Mouse (Mus musculus): ENCODE measurements around the gene Rassf2. TPM values are rescaled to one million over a fixed set of nuclear protein-coding genes. Genes with fewer than 3 reads are reported as not detected.

The Rassf2 gene
- polyA plus RNA-seq, 2 experiments from 2014 or later: 59.8 to 83.1 TPM

DNA sequence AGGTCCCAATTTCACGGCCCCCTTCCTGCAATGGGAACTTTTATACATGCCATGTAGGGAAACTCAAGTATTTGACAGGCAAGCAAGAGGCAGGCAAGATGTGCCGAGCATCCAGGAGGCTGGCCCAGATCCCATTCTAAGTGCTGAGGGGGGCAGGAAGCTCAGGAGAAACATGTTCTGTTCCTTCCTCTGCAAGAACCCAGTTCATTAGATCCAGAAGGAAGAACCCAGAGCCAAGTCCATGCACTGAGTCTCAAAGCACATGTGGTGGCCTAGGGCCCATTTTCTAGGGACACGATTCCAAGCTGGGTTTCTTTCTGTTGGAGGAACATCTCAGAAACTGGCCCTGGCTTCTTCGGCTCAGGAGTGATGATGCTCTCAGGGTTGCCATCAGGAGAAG lies 24.6 kb downstream of the Rassf2 start:
- ATAC-seq: no peak

DNA sequence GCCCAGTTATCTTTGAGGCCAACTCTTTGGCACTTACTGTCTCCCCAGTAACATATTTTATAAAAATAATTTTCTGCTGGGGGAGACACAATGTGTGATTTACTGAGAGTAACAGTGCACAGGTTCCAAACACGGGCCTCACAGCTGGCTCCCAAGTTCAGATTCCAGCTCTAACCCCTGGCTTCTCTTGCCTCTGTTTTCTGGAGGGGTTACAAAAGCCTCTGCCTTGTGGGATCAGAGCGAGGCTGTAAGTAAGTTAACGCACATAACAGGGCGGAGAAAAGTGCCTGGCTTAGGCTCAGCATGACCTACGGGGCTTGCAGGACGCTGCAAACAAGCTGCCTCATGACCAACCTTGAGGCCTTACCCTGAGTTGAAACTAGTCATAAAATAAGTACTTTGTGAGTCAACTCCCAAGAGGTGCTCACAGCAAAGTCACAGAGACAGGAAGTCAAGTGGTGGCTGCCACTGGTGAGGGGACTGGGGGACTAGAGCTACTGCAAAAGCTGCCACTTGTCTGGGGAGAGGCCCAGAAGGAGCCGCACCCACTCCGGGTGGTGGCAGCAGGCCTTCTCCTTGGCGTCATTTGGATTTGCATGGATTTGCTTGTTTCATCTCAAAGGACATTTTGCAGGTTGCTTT lies 25.4 kb downstream of the Rassf2 start:
- peak; percentile 95 for ATAC-seq

DNA sequence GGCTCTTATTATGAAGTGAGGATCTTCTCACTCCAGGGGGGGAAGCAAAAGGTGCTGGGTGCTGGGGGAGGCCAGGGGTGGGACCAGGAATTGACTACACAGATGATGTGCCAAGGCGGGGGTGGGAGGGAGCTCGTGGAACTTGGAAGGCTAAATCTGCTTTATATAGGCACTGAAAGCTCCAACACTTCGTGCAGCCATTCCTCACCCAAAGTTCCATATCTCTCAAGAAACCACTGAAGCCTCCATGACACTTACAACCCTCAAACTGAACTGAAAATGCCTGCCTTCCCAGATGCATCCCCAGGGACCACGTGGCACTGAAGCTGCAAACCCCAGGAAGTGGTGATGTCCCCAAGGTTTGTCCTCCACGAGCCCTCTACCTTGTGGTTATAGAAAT lies 26.1 kb downstream of the Rassf2 start:
- ATAC-seq: no peak

DNA sequence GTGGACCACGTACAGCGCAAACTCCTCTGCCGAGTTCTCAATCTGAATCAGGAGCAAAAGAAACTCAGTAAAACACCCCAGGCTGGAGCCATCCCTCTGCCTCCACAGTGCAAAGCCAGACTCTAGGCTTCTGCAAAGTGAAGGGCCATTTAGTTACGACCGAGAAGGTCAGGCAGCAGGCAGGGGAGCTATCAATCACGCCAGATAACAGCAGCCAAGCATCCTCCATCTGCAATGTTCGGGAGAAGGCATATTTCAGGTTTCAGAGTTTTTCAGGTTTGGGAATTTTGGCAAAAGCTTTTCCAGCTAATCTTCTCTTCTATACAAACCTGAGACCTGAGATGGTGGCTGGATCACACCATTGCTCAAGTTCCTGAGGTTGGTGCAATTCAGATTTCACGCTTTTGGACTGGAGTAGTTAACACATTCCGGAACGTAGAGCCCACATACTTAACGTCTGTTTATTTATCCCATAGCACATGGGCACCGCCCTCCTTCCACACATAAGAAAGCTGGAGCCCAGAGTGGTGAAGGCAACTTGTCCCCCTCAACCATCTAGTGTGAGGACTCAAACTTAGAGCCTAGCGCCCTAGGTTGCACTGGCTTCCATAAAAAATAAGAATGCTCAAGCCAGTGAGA lies 28.2 kb downstream of the Rassf2 start:
- ATAC-seq: no peak

DNA sequence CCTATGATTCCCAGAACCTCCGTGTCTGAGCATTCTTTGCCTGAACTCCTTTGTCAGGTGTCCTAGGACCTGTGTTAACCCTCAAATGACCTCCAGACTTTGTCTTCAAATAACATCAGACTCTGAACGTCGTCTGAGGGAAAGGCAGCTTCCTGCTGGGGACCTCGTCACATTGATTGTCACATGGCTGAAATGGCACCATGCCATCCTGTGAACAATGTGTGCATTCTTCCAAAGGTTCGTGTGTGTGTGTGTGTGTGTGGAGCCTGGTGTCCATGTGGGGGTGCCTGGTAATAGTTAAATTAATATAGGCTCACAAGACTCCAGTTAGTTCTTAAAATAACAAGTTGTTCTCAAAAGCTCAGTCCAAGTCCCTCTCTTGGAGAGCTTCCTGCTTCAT lies 32.7 kb downstream of the Rassf2 start:
- ATAC-seq: no peak

DNA sequence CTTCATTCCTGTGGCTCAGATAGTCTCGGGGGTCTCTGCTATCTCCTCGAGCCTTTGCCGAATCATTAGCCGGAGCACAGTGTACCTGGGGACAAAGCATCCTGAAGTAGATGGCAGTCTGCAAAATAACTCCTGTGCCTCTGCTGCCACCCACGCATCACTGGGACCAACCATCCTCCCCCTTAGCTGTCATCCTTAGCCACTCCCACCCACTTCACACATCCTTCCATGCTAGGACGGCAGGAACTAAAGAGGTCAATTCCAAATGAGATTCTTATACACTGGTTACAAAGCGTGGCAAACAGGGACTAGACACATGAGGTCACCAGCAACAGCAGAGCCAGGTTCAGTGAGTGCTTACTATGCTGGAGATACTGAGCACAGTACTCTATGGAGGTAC lies 33.7 kb downstream of the Rassf2 start:
- no peak for ATAC-seq

DNA sequence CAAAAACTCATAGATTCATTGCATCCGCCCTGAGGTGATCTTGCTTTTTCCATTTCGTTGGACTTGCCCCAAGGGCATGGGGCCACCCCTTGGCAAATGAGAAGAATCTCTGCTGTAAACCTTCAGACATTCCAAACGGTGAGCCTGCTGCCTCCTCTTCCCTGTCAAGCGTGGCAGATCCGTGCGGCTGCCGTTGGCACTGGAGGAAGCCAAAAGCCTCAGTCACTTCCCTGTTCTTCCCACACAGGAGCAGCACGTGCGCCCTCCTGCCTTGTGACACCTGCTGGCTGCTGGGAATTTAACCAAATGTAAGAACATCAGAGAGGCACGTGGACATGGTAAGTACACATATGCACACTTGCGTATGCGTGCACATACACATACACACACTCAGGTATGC lies 34.3 kb downstream of the Rassf2 start:
- no peak for ATAC-seq

DNA sequence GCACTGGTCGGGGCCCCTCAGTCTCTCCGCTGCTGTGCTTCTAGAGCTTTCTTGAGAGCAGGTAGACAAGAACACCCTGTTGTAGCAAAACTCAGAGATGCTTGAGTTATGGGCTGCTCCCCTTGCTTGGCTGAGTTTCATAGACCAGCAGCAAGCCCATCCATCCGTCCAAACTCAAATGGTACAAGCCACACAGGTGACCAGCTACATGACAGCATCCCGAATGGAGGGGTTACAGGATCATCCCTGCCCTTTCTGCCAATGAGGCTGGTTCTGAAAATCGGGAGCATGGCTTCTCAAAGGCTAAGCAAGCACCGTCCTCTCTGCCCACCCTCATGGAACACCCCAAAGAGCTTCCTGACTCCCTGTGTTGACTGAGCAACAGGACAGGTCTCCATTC lies 35.1 kb downstream of the Rassf2 start:
- no peak for ATAC-seq

DNA sequence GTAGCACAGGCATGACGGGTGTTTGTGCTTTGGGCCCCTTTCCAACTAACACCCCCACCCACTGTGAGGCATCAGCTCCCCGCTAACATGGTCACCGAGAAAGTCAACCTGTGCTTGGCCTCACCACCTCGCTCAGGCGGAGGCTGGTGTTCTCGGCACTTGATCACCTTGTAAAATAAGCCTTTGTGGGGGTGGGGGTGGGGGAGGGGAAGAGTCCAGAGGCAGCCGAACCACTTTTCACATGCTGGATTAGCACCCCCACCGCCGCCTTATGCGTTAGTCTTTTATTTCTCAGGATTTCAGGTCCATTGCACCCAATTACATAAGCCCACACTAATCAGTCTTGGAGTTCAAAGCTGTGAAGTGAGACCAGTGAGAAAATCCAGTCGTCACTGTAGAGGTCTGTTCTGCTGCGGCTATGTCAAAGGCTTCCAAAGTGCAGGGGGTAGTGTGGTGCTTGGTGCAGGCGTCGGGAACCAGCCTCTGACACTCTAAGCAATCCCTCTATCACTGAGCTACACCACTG lies 36.4 kb downstream of the Rassf2 start:
- no peak for ATAC-seq

DNA sequence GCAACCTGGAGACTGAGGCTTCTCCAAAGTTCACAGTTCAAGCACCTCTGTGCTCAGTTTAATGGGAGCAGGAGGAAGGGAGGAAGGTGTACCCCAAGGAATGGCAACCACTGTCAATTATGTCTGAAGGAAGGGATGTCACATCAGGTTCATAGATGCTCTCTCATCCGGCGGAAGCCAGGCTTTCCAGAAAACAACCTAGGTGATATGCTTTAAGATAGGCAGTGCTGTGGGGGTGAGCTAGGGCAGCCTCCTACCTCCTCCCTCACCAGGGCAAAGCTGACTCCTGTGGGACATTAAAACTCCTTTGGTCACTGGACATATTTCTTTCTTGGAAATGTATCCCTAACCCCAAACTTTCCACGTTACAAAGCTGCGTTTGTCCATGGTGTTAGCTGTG lies 36.9 kb downstream of the Rassf2 start:
- peak; percentile 58 for ATAC-seq

DNA sequence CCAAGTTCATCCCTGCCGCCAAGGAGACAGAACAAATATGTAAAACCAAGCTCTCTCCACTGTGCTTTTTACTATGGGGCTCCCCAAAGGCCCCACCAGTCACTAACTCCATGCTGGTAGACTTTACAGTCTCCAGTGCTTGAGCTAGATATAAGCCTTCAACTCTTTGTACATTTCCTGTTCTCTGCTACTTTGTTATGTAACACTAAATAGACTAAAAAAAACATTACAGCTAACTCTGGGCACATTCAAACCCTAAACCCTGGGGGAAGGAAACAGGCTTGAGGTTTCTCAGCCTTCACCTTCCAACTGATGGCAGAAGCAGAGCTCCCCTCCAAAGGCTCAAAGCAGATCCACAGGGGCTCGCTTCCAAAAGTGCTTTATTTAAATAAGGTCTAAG lies 37.6 kb downstream of the Rassf2 start:
- ATAC-seq: peak; percentile 26

DNA sequence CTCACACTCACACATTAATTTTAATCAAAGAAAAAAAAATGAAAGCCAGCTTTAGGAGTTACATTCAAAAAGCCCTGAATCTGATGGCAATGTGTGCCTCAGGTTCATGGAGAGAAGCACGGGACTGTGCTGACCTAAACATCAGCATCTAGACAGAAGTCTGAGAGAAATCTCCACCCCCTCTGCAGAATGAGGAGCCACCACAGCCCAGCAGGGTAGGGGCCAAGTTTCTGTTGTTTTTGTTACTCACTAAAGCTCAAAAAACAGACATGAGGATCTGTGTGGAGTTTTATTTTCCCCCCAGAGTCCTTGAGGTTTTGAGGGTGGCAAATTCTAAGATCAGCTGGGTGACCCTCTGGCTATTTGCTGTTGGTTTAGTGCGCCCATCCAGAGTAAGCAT lies 41.5 kb downstream of the Rassf2 start:
- ATAC-seq: no peak

DNA sequence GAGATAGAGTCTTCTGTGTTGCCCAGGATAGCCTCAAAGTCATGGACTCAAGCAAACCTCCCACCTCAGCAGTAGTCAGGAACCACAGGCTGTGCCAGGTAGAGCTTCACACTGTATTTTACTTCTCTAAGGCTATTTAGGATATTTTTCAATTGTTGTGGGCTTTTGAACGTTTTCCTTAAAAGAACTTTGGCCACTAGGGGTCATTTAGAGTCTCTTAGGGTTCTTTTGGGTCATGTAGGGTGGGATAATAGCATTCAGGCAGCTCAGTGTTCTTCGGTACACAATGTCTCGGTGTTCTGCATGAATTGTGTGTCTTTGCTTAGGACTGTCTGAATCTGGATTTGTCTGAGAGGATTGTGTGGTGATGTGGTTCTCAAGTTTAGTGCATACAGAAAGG lies 42.1 kb downstream of the Rassf2 start:
- ATAC-seq: no peak

DNA sequence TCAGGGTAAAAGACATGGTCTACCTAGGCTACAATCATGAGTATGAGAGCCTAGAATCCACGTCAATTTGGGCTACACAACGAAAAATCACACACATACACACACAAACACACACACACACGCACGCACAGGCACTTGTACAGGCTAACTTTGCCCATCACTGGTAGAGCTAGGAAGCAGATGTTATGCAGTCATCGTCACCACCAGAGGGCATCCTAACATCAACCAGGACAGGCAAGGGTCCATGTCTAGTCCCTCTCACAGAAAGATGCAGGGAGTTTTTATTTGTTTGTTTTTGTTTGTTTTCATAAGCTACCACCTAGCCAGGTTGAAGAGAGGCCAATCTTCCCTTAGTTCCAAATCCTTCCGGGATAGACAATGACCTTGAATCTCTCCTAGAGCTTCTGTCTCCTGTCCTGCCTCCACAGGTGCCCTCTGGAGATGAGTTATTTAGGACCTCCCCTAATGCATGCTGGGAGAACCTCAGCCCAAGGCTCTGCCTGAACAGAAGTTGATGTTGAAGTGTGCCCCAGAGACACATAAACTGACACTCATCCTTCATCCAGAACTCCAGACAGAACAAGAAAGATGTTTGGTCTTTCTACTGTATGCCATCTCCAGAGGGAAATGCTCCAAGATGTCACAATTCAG lies 47.4 kb downstream of the Rassf2 start:
- ATAC-seq: peak; percentile 93

DNA sequence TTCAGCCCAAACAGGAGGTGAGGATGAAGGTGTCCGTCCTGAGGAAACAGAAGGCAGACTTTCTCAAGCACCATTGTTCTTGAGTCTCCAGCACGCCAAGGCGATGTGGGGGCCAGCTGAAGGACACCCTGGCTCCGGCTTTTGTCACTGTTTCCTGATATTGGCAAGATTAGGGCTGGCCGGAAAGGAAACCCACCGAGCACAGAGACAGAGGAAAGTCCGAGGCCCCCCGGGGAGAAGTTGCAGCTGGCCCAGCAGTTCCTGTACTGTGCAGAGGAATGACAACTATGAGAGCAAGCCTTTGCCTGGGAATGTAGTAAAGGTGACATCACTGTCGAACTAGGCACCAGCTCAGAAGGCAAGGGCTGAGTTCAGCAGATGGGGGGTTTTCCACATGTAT lies 49.2 kb downstream of the Rassf2 start:
- ATAC-seq: no peak

DNA sequence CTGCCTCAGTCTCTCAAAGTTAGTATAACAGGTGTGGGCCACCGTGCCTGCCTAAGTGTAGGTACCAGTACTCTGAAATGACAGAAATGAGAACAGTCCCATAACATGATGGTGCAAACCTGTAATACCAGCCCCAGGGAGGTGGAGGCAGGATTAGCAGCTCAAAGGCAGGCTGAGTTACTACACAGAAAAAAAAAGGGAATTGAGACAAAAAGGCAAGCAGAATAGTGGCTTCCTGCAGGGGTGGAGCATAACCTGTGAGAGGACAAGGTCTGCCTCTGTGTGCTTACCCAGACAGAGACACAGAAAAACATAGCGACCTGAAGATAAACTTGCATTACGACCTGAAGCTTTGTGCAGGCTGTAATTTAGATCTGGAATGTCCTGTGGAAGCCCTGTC lies 53.4 kb downstream of the Rassf2 start:
- no peak for ATAC-seq

DNA sequence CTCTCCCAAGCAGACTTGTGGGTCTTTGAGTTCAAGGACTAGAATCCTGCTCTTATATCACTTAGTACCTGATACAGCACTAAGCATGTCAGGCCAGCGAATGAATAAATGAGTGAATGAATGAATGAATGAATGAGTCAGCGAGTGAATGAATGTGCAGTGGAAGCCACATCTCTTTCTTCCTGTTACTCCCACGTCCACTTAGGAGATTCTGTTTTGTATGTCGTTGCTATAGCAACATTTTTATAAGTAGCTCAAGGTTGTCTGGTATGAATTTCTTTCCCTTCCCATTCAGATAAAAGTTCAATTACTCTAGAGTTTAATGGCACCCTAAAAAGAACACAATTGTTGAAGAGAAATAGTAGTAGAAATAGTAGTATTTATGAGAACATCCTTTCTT lies 59.0 kb downstream of the Rassf2 start:
- no peak for ATAC-seq

DNA sequence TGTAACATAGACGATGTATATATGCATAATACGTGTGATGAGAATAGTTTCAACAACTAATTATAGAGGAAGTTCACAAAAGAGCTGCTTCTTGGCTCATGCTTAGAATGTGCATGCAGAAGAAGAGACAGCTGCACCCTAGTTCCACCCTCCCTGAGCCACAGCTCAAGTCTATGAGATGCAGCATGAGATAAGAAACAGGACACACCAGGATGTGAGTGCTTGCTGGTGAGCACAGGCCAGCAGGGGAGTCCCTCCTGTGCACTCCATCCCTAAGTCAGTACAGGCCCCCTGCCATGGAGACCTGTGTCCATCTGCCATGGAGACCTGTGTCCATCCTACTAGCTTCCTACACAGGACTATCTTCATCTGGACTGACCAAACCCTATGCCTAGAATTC lies 59.5 kb downstream of the Rassf2 start:
- no peak for ATAC-seq

DNA sequence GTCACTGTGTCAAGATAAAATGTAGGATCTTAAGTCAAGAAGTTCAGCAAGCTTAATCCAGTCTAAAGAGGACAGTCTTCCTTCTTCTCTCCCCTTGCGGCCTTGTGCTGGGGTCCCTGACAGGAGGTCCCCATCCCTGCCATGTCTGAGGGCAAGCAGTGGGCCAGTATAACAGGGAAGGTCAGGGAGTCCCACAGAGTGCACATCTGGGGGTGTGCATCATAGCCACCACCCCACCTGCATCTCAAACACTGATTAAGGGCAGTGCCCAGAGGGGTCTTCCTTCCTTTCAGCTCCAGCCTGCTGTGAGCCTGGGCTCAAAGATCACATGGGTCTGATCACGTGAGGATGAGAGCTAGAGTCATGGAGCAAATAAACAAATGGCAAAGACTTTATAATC lies 68.4 kb downstream of the Rassf2 start:
- ATAC-seq: no peak

DNA sequence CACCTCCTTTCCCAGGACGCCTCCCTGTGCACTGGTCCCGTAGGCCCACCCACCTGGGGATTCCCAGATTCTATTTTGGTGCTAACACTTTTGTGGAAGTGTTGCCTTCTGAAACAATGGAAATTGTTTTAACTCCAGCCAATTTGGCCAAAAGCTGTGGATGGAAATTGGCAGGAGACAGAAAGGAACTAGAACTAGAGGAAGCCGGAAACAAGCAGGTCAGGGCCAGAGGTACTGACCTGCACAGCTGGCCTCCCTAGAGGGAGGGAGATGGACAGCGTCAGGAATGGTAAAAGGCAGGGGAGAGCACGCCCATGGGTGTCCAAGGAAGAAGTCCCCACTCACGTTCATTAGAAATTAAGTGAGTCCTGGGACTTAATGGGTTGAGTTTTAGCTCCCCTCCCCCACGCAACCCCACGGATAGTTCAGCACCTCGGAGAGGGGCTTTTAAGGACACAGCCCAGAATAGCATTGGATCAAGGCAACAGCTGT lies 72.3 kb downstream of the Rassf2 start:
- ATAC-seq: no peak

DNA sequence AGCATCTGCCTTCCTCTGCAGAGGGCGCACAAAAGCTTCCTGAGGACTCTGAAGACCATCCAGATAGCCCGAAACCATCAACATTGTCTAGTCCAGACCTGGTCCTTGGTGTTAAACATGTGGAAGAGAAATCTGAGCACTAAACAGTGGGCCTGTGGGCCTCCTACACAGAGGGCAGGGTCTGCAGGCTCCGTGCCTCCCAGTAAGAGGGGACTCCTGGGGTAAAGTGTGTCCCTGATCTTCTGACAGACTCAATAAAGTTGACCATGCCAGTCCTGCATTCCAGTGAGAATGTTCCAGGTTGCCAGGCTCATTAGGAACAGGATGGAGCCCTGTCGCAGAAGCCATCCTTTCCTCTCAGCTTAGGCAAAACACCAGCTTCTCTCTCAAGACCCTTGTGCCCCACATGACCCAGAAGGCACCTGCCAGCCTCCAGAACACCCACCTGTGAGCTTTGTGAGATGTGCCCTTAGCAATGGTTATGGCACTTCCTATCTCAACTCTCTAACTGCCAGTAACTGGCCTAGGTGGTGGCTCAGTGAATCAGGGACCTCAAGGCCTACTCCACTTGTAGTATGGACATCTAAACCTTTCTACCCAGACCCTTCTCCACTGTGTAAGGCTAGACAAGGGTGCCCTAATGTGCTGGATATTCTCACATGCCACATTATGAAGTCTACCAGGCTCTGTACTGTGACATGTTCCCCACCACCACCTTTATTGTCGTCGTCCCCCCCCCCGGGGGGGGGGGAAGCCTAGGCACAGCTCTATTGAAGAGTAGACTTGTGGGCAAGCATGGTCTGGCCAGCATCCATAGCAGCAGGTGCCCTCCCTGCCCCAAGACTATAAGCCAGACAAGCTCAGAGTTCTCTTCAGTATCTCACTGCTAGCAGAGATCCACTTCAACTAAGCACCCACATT lies 73.5 kb downstream of the Rassf2 start:
- no peak for ATAC-seq

DNA sequence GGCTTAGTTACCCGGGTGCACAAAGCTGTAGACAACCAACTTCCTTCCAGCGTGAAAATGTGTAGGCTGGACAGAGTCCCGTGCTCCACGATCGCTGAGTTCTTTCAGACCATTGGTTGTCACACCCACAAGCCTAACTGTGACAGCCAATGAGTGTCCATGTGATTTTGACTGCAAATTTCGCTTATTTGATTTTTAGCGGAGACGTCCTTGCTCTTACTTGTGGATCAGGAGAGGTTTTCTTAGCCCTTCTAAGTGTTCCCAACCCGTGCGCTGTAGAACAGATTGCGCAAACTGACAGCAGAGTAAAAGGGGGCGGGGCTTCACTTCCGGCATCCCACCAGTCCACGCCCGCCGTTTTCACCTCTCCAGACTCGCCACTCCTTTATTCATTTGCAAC lies 74.8 kb downstream of the Rassf2 start:
- ATAC-seq: peak; percentile 58

DNA sequence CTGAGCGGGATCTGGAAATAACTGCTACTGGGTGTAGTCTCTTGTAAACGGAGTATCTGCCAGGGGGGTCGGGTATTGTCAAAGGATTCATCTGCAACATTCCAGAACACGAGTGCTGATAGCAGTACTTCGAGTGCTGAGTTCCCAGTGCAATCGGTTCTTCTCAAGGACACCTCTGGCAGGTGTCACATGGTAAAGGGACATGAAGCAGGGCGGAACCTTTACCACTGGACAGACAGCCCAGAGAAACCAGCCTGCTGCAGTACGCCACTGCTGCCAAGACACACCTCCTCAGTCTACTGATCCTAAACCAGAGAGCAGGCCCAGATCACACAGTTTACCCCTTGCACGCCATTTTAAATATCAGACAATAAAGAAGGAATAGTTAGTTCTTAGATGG lies 75.2 kb downstream of the Rassf2 start:
- ATAC-seq: no peak
